Mouse (Mus musculus): ENCODE results near the gene Hspa2.
"Not testable (repeated sequence)": the region's sequence is repeated elsewhere in the genome, so short reads cannot be mapped to it uniquely, and the experiment has no call there.

Hspa2 gene

DNA sequence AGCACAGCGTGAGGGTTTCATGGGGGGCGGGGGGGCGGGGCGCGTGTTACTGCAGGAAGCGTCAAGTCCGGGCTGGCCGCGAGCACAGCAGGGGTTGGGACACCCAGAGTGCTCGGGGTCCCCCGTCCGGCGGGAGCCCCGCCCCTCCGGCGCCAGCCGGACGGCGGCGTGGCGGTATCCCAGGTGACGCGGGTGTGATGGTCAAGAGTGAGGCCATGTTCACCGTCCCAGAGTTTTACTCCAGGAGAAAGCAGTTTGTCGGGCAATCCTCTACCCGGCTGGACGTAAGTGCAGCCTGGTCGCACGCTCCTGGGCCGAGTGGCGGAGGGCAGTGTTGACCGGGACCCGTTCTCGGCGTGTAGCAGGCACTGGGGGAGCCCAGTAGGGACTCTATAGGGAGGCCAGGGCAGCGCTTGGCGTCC, 13.5 kb downstream of the Hspa2 start, which contains the start of gene Ppp1r36:
TSS of gene Ppp1r36 (plus strand) at position 106 of the 422 bp plus-strand sequence.
- in situ Hi-C loops (cut with MboI; ENCODE audit: low pct_unique_long_range_greater_than_20kb in 1 of 2, low sequenced_read_pairs in 2 of 2, unreplicated experiment in 1 of 2) = no loop called here

DNA sequence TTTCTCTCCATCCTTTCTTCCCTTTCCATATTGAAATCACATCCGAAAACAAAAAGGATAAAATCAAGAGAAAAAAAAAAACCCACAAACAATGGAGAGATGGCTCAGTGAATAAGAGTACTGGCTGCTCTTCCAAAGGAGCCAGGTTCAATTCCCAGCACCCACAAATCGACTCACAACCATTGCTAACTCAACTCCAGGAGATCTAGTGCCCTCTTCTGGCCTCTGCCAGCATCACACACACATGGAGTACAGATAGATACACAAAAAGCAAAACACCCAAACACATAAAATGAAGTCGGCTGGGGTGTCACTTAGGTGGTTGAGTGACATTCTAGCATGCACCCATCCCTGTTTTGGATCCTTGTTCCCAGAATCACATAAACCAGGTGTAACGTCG, 14.4 kb downstream of the Hspa2 start:
- in situ Hi-C loops (cut with MboI; ENCODE audit: low pct_unique_long_range_greater_than_20kb in 1 of 2, low sequenced_read_pairs in 2 of 2, unreplicated experiment in 1 of 2) = no loop called here

DNA sequence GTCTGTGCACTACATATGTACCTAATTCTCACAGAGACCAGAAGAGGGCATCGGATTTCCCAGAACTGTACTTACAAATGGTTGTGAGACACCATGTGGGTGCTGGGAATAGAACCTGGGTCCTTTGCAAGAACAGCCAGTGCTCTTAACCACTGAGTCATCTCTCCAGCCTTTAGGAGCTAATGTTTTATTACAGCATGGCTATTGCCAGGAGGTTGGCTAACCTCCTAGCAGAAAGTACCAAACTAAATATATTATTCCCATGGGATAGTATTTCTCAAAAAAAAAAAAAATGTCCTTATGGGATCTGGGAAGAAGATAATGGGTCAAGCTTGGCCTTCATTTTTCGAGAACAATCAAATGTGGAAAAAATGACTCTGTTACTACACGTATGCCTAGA, 21.3 kb downstream of the Hspa2 start:
- in situ Hi-C loops (cut with MboI; ENCODE audit: low pct_unique_long_range_greater_than_20kb in 1 of 2, low sequenced_read_pairs in 2 of 2, unreplicated experiment in 1 of 2) = no loop called here

- in situ Hi-C loops (cut with MboI; ENCODE audit: low pct_unique_long_range_greater_than_20kb in 1 of 2, low sequenced_read_pairs in 2 of 2, unreplicated experiment in 1 of 2) = no loop called here
Observed at GRCm38 (mm10) chr12:76427546-76427945, 23.6 kb downstream of the Hspa2 start.

GRCm38 (mm10) chr12:76430879-76431406, 27.0 kb downstream of the Hspa2 start:
- in situ Hi-C loops (cut with MboI; ENCODE audit: low pct_unique_long_range_greater_than_20kb in 1 of 2, low sequenced_read_pairs in 2 of 2, unreplicated experiment in 1 of 2) = no loop called here

DNA sequence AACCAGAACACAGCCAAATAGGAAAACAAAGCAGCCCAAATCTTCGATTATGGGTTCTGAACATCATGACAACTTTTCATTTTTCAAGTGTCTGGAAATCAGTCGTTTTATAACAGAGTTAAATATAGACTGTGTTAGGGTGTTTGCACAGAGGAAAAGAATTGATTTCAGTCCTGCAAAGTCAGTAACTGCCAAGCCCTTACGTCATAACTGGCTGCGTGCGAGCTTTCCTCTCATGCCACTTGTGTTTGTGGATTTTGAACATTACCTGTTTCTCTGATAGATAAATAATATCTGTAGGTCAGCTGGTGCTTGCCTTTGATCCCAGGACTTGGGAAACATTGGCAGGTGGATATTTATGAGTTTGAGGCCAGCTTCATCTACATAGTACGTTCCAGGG, 27.5 kb downstream of the Hspa2 start:
- in situ Hi-C loops (cut with MboI; ENCODE audit: low pct_unique_long_range_greater_than_20kb in 1 of 2, low sequenced_read_pairs in 2 of 2, unreplicated experiment in 1 of 2) = no loop called here

GRCm38 (mm10) chr12:76434111-76434510, 30.1 kb downstream of the Hspa2 start:
- in situ Hi-C loops (cut with MboI; ENCODE audit: low pct_unique_long_range_greater_than_20kb in 1 of 2, low sequenced_read_pairs in 2 of 2, unreplicated experiment in 1 of 2) = no loop called here

GRCm38 (mm10) chr12:76435084-76435483, 31.1 kb downstream of the Hspa2 start:
- in situ Hi-C loops (cut with MboI; ENCODE audit: low pct_unique_long_range_greater_than_20kb in 1 of 2, low sequenced_read_pairs in 2 of 2, unreplicated experiment in 1 of 2) = no loop called here

GRCm38 (mm10) chr12:76435549-76435948, 31.6 kb downstream of the Hspa2 start:
- in situ Hi-C loops (cut with MboI; ENCODE audit: low pct_unique_long_range_greater_than_20kb in 1 of 2, low sequenced_read_pairs in 2 of 2, unreplicated experiment in 1 of 2) = no loop called here

DNA sequence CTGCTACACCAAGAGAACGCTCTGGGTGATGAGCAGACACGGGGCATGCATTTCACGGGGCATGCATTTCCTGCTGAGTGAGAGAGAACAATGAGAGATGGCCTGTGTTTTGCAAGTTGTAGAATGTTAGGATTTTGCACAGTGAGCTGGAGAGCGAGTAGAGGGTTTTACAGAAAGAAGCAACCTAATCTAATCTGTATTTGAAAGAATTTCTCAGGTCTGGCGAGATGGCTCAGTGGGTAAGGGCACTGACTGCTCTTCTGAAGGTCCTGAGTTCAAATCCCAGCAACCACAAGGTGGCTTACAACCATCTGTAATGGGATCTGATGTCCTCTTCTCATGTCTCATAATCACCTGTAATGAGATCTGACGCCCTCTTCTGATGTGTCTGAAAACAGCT, 39.5 kb downstream of the Hspa2 start:
- in situ Hi-C loops (cut with MboI; ENCODE audit: low pct_unique_long_range_greater_than_20kb in 1 of 2, low sequenced_read_pairs in 2 of 2, unreplicated experiment in 1 of 2) = not testable (repeated sequence)

- in situ Hi-C loops (cut with MboI; ENCODE audit: low pct_unique_long_range_greater_than_20kb in 1 of 2, low sequenced_read_pairs in 2 of 2, unreplicated experiment in 1 of 2) = no loop called here
Observed at GRCm38 (mm10) chr12:76444359-76444772, 40.4 kb downstream of the Hspa2 start.

DNA sequence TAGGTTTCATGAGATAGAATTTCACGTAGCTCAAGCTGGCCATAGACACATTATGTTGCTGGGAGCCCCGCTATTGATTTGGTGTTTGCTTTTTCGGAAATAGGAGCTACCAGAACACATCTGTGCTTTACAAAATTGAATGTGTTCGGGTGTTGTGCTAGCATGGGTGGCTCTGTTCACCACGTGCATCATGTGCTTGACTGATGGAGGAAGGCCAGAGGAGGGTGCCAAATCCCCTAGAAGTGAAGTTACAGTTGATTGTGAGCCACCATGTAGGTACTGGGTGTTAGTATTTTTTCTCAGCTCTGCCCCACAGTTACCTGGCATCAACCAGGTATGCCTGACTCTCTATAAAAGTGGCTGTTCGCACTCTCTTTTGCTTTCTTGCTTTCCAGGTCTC, 40.9 kb downstream of the Hspa2 start:
- in situ Hi-C loops (cut with MboI; ENCODE audit: low pct_unique_long_range_greater_than_20kb in 1 of 2, low sequenced_read_pairs in 2 of 2, unreplicated experiment in 1 of 2) = no loop called here

- in situ Hi-C loops (cut with MboI; ENCODE audit: low pct_unique_long_range_greater_than_20kb in 1 of 2, low sequenced_read_pairs in 2 of 2, unreplicated experiment in 1 of 2) = no loop called here
Observed at GRCm38 (mm10) chr12:76446201-76446600, 42.2 kb downstream of the Hspa2 start.

DNA sequence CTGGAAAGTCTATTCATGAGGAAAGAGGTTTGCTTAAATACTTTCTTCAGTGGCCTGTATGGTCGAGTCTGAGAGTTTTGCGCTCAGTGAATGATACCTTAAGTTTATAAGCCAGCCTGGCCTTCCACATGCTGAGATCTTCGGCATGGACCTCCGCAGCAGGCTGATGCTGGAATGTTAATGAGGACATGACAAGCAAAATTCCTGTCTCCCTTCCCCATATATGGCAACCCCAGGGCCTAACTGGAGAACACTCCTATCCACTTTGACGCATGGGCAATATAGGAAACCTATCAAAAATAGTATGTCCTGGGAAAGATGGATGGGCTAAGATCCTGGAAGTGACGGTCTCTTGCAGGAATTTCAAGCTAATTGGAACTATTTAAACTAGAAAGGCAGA, 44.2 kb downstream of the Hspa2 start:
- in situ Hi-C loops (cut with MboI; ENCODE audit: low pct_unique_long_range_greater_than_20kb in 1 of 2, low sequenced_read_pairs in 2 of 2, unreplicated experiment in 1 of 2) = no loop called here

- in situ Hi-C loops (cut with MboI; ENCODE audit: low pct_unique_long_range_greater_than_20kb in 1 of 2, low sequenced_read_pairs in 2 of 2, unreplicated experiment in 1 of 2) = no loop called here
Observed at GRCm38 (mm10) chr12:76452203-76452602, 48.2 kb downstream of the Hspa2 start.

All from mouse embryonic stem cell (cell line).